Mouse (Mus musculus) right cerebral cortex, postnatal 14 days (tissue): ENCODE measurements around the gene Trim2.

Experiments
- DNase-seq: peaks from one replicate; pipeline ENCODE4 v3.0.0; 2022

The Trim2 gene

GRCm38 (mm10) chr3:84177834-84178233 lies 128.8 kb downstream of the Trim2 start:
- DNase-seq: no peak

GRCm38 (mm10) chr3:84175337-84176315 lies 131.1 kb downstream of the Trim2 start:
- DNase-seq: peak; percentile 72

- DNase-seq: no peak
Measured at GRCm38 (mm10) chr3:84173581-84174154, 133.0 kb downstream of the Trim2 start, which contains the start of gene Gm6525. TSS of gene Gm6525 (plus strand) at chr3:84174104.

GRCm38 (mm10) chr3:84172406-84172805 lies 134.3 kb downstream of the Trim2 start:
- DNase-seq: no peak

- DNase-seq: no peak
Measured at GRCm38 (mm10) chr3:84169393-84170005, 137.2 kb downstream of the Trim2 start.

GRCm38 (mm10) chr3:84168943-84169342 lies 137.7 kb downstream of the Trim2 start:
- no peak for DNase-seq

- DNase-seq: no peak
Measured at GRCm38 (mm10) chr3:84166073-84166472, 140.6 kb downstream of the Trim2 start.

- DNase-seq: no peak
Measured at GRCm38 (mm10) chr3:84165391-84165790, 141.3 kb downstream of the Trim2 start.

GRCm38 (mm10) chr3:84157559-84158350 lies 148.9 kb downstream of the Trim2 start:
- DNase-seq: no peak

- no peak for DNase-seq
Measured at GRCm38 (mm10) chr3:84157011-84157410, 149.7 kb downstream of the Trim2 start.

- no peak for DNase-seq
Measured at GRCm38 (mm10) chr3:84156105-84156504, 150.6 kb downstream of the Trim2 start.

- peak; percentile 98 for DNase-seq
Measured at GRCm38 (mm10) chr3:84155558-84156006, 151.1 kb downstream of the Trim2 start, which contains the start of gene Mnd1. TSS of gene Mnd1 (minus strand) at chr3:84155786.

- DNase-seq: no peak
Measured at GRCm38 (mm10) chr3:84155146-84155545, 151.5 kb downstream of the Trim2 start.

- no peak for DNase-seq
Measured at GRCm38 (mm10) chr3:84154721-84155141, 151.9 kb downstream of the Trim2 start.

- DNase-seq: no peak
Measured at GRCm38 (mm10) chr3:84149831-84150230, 156.8 kb downstream of the Trim2 start.

GRCm38 (mm10) chr3:84140947-84141346 lies 165.7 kb downstream of the Trim2 start:
- DNase-seq: no peak

GRCm38 (mm10) chr3:84136509-84136908 lies 170.2 kb downstream of the Trim2 start:
- no peak for DNase-seq

- DNase-seq: no peak
Measured at GRCm38 (mm10) chr3:84135933-84136332, 170.7 kb downstream of the Trim2 start.

GRCm38 (mm10) chr3:84135387-84135786 lies 171.3 kb downstream of the Trim2 start:
- DNase-seq: no peak

- DNase-seq: no peak
Measured at GRCm38 (mm10) chr3:84131369-84131768, 175.3 kb downstream of the Trim2 start.

- no peak for DNase-seq
Measured at GRCm38 (mm10) chr3:84130776-84131175, 175.9 kb downstream of the Trim2 start.
